Mouse (Mus musculus) heart, embryonic 14.5 days (tissue): ENCODE measurements around the gene Clasrp. TPM values are rescaled to one million over a fixed set of nuclear protein-coding genes. Genes with fewer than 3 reads are reported as not detected.
A peak's percentile ranks its signal among the peaks of the same experiment; 100 is the strongest.

Experiments used
- ATAC-seq: fragments of 200-750 bp; cut with Nextera tagmentation; 2 replicates; pipeline ENCODE4 v1.8.0; 2017; ENCODE audit warnings: low read depth, moderate TSS enrichment; ENCODE audit not compliant: insufficient number of reproducible peaks, insufficient read depth, low FRiP score
- H3K27ac ChIP-seq, 2 experiments: fragments of 200-500 bp in 1 of 2; fragments of 300-500 bp in 1 of 2; sonication (generic) in 1 of 2; replicated peaks in 1 of 2; 2 replicates each; pipeline ENCODE4 v1.5.1; 2012 to 2014; ENCODE audit warnings: low read depth in 2 of 2, low read length in 2 of 2, control low read depth in 1 of 2, mild to moderate bottlenecking in 1 of 2, mixed read lengths in 1 of 2; ENCODE audit not compliant: control insufficient read depth in 1 of 2, insufficient read depth in 1 of 2
- H3K27me3 ChIP-seq: fragments of 300-500 bp; sonication (generic); 2 replicates; pipeline ENCODE4 v1.6.1; 2014; ENCODE audit warnings: mild to moderate bottlenecking, low read length, control low read depth; ENCODE audit not compliant: control insufficient read depth, insufficient read depth
- H3K36me3 ChIP-seq: fragments of 300-500 bp; sonication (generic); 2 replicates; pipeline ENCODE4 v1.6.1; 2014; ENCODE audit warnings: mild to moderate bottlenecking, control low read depth, low read length, mixed read lengths; ENCODE audit not compliant: control insufficient read depth, insufficient read depth
- H3K4me1 ChIP-seq, 2 experiments: fragments of 200-500 bp in 1 of 2; fragments of 300-500 bp in 1 of 2; sonication (generic) in 1 of 2; 2 replicates each; pipeline ENCODE4 v1.6.1; 2012 to 2014; ENCODE audit warnings: low read length in 2 of 2, control low read depth in 1 of 2, mixed read lengths in 1 of 2; ENCODE audit not compliant: control insufficient read depth in 2 of 2, insufficient read depth in 2 of 2
- H3K4me2 ChIP-seq: fragments of 300-500 bp; sonication (generic); 2 replicates; pipeline ENCODE4 v1.6.1; 2014; ENCODE audit warnings: mild to moderate bottlenecking, low read length
- H3K4me3 ChIP-seq, 2 experiments: fragments of 200-500 bp in 1 of 2; fragments of 300-500 bp in 1 of 2; sonication (generic) in 1 of 2; 2 replicates each; pipeline ENCODE4 v1.5.1; 2012 to 2014; ENCODE audit warnings: low read length in 2 of 2, mild to moderate bottlenecking in 2 of 2, control low read depth in 1 of 2, low read depth in 1 of 2, moderate library complexity in 1 of 2; ENCODE audit not compliant: control insufficient read depth in 1 of 2, insufficient read depth in 1 of 2
- H3K9ac ChIP-seq: fragments of 300-500 bp; sonication (generic); 2 replicates; pipeline ENCODE4 v1.6.1; 2014; ENCODE audit warnings: mild to moderate bottlenecking, low read length
- H3K9me3 ChIP-seq: fragments of 300-500 bp; sonication (generic); 2 replicates; pipeline ENCODE4 v1.6.1; 2016; ENCODE audit warnings: low read length, control low read depth; ENCODE audit not compliant: control insufficient read depth
- WGBS: fragments of 180-500 bp; shearing (Covaris S2); extraction: QIAGEN DNeasy Blood & Tissue Kit; methylation state at CpG from one replicate; pipeline ENCODE4 v1.1.7; 2014; 5-methylcytosine and 5-hydroxymethylcytosine counted together
- polyA plus RNA-seq: library from polyadenylated mRNA; unstranded; fragments of >200 nt; fragmentation: Nextera tagmentation; extraction: Ambion mirVana; gene quantifications from 2 replicates; pipeline ENCODE4 v1.2.1, GENCODE M21; 2014

The Clasrp gene
- polyA plus RNA-seq, 1 experiment from 2014 or later = 29.2 TPM

DNA sequence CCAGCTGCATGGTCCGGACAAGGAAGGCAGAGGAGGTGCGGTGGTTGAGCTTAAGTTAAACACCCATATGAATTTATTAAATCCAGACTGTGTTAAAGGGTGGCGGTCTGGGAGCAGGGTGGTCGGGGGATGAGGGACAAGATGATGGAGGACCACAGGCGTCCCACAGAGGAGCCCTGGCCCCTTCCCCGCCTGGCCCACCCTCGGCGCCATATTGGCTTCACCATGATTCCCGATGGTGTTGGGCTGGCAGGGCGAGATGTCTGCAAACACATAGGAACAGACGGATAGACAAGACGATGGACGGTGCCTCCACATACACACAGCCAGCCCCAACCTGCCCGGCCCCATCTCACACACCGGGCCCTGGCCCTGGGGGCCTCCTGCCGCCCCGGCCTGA, 28.9 kb upstream of the Clasrp start:
- 86% methylated on average over 17 of the region's 17 CpGs for WGBS
- Histone ChIP-seq H3K9me3 (no peaks in the 10 kb centered on the region), H3K27ac (no peak overlapping the region), H3K4me3 (no peak overlapping the region), H3K36me3 (peaks cover 64% of the 10 kb centered on the region), H3K4me1 (peaks cover under 1 to 5% of the 10 kb centered on the region in 2 experiments; a peak in 2 of 4 replicates), H3K4me2 (no peak overlapping the region), H3K9ac (no peak overlapping the region), H3K27me3 (no peaks in the 10 kb centered on the region)
- ATAC-seq = no peak

DNA sequence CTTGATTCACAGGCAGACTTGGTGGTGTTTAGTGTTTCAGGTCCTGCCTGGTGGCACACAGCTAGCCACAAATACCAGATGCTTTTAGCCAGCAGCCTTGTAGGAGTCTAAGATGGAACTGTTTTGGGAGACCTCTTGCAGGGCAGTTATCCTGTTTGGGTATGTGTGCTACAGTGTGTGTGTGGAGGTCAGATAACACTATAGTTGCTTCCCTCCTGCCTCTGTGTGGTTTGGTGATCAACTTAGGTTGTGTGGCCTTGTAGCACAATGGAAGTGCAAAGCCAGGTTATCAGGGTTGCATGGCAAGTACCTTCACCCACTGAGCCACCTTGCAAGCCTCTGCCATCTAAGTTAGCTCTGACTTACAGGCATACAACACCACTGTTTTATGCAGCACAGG, 28.4 kb upstream of the Clasrp start:
- Histone ChIP-seq H3K4me2 (no peak overlapping the region), H3K4me1 (peaks cover 2 to 5% of the 10 kb centered on the region in 2 experiments; a peak in 2 of 4 replicates), H3K27me3 (no peaks in the 10 kb centered on the region), H3K9me3 (no peaks in the 10 kb centered on the region), H3K9ac (no peak overlapping the region), H3K4me3 (no peak overlapping the region), H3K36me3 (peaks cover 60% of the 10 kb centered on the region), H3K27ac (no peak overlapping the region)
- no peak for ATAC-seq

DNA sequence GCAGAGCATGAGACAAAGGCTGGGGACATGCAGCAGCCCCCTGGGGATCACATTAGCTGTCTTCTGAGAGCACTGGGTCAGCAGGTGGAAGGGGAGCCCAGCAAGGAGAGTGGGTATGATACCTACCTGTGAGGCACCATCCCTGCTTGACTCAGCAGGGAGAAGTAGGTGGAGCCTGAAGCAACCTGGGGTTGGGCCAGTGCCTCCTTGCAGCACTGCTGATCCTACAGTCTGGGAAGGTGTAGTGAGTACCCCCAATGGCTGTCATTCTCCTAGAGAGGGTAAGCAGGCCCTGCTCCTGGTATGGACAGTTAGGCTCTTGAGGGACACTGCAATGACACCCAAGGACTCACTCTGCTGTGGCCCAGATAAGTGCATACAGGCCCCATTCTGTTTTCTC, 28.0 kb upstream of the Clasrp start:
- Histone ChIP-seq H3K27ac (no peak overlapping the region), H3K27me3 (no peaks in the 10 kb centered on the region), H3K9ac (no peak overlapping the region), H3K4me3 (no peak overlapping the region), H3K4me2 (no peak overlapping the region), H3K4me1 (peaks cover 2 to 5% of the 10 kb centered on the region in 2 experiments; a peak in 2 of 4 replicates), H3K36me3 (peaks cover 55% of the 10 kb centered on the region), H3K9me3 (no peaks in the 10 kb centered on the region)
- no peak for ATAC-seq

DNA sequence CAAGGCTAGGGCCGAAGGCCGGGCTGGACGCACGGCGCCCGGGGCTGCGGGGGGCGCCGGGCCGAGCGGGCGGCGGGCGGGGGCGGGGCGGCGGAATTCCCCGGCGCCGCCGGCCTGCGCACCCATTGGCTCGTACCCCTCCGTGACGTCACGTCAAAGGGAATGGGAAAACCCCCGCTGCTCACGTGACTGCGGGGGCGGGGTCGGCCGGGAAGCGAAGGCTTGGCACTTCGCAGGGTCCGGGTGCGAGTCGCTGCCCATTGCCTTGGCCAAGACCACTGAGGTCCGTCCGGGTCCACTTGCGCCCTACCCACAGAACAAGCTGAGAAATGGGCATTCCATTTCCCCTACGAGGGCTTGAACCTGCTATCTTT, 25.1 kb upstream of the Clasrp start, which contains the start of gene Relb:
Gene Relb, minus strand, starts transcription at position 78 of the 374 bp plus-strand sequence.
- ATAC-seq = peak; percentile 69; the same call in 1 of the 2 replicates
- peak within 1 kb of the TSS; percentile 96 for H3K4me2 ChIP-seq
- peak within 1 kb of the TSS; percentile 72 for H3K9ac ChIP-seq
- no peaks in the 10 kb centered on the region for H3K27me3 ChIP-seq
- under 1% methylated on average over 39 of the region's 41 CpGs for WGBS
- H3K4me3 ChIP-seq = peak within 1 kb of the TSS; percentile 83 to 88
- H3K4me1 ChIP-seq = peaks cover 0 to 2% of the 10 kb centered on the region in 2 experiments; a peak in 1 of 4 replicates
- peaks cover 26% of the 10 kb centered on the region for H3K36me3 ChIP-seq
- H3K9me3 ChIP-seq = no peaks in the 10 kb centered on the region
- H3K27ac ChIP-seq = peak within 1 kb of the TSS; percentile 86 to 92

DNA sequence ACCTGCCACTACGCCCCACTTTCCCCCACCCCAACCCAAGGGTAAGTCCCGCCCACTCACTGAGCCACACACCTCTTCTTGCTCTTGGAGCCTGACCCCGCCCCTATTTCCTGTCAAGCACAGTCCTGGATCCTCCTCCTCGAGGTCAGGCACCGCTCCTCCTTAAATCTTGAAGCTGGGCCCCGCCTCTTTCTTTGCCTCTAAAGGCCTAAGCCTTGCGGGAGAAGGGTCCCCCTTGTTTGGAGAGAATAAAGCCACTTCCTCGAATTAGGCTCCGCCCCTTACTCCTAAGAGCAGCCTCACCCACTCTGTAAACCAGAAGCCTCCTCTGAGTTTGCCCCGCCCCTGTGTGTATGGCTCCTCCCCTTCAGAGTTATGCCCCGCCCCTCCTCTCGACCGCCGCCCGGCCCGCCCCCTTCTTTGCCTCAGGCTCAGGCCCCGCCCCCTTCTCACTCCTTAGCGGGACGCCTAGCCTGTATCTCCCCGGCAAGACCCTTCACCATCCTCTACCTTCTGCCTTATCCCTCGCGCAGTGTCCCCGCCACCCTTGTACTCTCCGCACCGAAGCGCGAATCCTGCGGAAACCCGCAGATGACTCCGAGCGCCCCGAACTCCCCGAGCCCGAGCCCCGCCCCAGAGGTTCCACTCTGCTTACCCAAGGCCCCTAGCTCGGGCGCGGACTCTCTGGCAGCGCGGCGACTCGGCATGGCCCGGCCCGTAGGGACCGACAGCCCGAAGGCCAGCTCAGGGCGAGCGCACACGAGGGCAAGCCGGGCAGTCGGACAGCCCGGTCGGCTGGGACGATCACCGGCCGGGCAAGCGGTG, 24.5 kb upstream of the Clasrp start:
- Histone ChIP-seq H3K27ac (peak overlapping the region; percentile 86 to 92), H3K4me3 (peak overlapping the region; percentile 83 to 88), H3K36me3 (peaks cover 20% of the 10 kb centered on the region), H3K4me1 (peaks cover 0 to 2% of the 10 kb centered on the region in 2 experiments; a peak in 1 of 4 replicates), H3K9ac (peak overlapping the region; percentile 72), H3K27me3 (no peaks in the 10 kb centered on the region), H3K9me3 (no peaks in the 10 kb centered on the region), H3K4me2 (peak overlapping the region; percentile 96)
- WGBS = 1% methylated on average over 50 of the region's 57 CpGs
- ATAC-seq = peak; percentile 84

DNA sequence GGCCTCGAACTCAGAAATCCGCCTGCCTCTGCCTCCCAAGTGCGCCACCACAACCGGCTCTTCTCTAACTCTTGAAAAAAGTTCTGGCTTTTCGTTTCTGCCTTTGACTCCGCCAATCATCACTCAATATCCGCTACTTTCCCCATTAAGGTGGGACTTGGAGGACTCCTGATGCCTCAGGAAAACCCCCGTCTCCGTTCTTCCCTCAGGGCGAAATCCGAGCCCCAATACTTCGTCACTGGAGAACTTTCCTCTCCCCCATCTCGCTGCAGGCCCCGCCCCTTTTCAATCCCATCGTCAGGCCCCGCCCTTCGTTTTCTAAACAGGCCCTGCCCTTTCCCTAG, 23.9 kb upstream of the Clasrp start:
- no peak for ATAC-seq
- H3K4me2 ChIP-seq = peak overlapping the region; percentile 96
- peaks cover 0 to 2% of the 10 kb centered on the region in 2 experiments; a peak in 1 of 4 replicates for H3K4me1 ChIP-seq
- no peaks in the 10 kb centered on the region for H3K27me3 ChIP-seq
- no peaks in the 10 kb centered on the region for H3K9me3 ChIP-seq
- peak overlapping the region; percentile 83 to 88 for H3K4me3 ChIP-seq
- H3K9ac ChIP-seq = no peak overlapping the region; the same call in 1 of the 2 replicates
- H3K27ac ChIP-seq = peak overlapping the region; percentile 60 to 92
- H3K36me3 ChIP-seq = peaks cover 14% of the 10 kb centered on the region
- WGBS = 13% methylated on average over 17 of the region's 17 CpGs

DNA sequence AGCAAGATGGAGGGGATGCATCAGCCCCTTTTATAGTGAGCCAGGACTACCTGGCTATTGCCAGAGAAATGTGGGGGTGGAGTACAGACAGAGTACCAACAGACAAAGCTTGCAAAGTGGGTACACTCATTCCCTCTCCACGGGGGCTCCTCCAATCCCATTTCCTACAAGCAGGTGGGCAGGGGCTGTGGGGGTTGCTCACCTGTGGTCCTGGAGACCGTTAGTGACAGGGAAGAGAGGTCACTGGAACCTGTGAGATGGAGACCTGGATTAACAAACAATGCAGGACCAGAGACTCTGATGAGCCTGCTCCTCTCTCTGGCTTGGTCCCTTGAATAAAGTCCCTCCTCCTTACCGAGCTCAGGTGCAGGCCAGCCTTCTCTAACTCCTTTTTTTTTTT, 23.4 kb upstream of the Clasrp start:
- peak overlapping the region; percentile 96 for H3K4me2 ChIP-seq
- H3K4me1 ChIP-seq = peaks cover 0 to 2% of the 10 kb centered on the region in 2 experiments; a peak in 1 of 4 replicates
- 68% methylated on average over 3 of the region's 3 CpGs for WGBS
- H3K36me3 ChIP-seq = peaks cover 10% of the 10 kb centered on the region; the same call in 1 of the 2 replicates
- no peak overlapping the region for H3K9ac ChIP-seq
- H3K9me3 ChIP-seq = no peaks in the 10 kb centered on the region
- no peaks in the 10 kb centered on the region for H3K27me3 ChIP-seq
- peak overlapping the region; percentile 83 to 88; a peak in 2 of 4 replicates for H3K4me3 ChIP-seq
- no peak overlapping the region for H3K27ac ChIP-seq
- no peak for ATAC-seq
